Mouse (Mus musculus): ENCODE measurements around the gene Ifi211.

DNA sequence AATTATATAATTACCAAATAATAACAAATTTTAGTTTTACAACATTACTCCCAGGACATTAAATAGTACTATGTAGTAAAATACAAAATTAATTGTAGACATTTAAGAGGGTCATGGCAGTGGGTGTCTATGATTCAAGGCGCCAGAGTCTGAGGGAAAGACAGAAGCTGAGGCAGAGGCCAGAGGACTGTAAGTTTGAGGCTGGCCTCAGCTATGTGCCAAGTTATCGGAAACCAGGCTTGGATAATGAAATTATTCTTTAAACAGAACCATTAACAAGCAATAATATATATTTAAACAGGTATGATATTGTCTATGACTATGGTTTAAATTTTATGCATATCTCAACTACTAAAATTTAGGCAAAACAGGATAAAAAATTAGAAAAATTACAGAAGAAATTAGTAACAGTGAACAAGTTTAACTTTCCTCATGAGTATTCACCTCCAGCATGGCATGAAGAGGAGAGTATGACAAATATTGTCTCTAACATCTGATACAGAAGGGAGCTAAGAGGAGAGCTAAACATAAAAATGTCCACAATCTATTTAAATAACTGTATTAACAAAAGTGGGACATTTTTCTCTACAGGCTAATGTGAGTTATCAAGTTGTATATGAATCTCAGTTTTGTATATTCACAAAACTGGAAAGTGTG, 910 bp downstream of the Ifi211 start:
- no peak for TF ChIP-seq TAL1 (IDR thresholded peaks at IDR 0.05; ENCODE audit: low read length)
- no peak for TF ChIP-seq GATA1 (IDR thresholded peaks at IDR 0.05; ENCODE audit: low read length)

Measured in erythroblast, embryonic 14.5 days (primary cell).